Mouse (Mus musculus): ENCODE measurements around the gene Dthd1.

The Dthd1 gene

GRCm38 (mm10) chr5:62813402-62814071 lies at the start of gene Dthd1:
Gene Dthd1, plus strand, starts transcription at chr5:62813823.
- no peak for DNase-seq (ENCODE audit: low spot score)

GRCm38 (mm10) chr5:62764161-62764560 lies 49.5 kb upstream of the Dthd1 start:
- no peak for DNase-seq (ENCODE audit: low spot score)

- no peak for DNase-seq (ENCODE audit: low spot score)
Observed at GRCm38 (mm10) chr5:62765459-62765783, 48.2 kb upstream of the Dthd1 start.

- peak; percentile 74 for DNase-seq (ENCODE audit: low spot score)
Observed at GRCm38 (mm10) chr5:62765784-62766701, 47.6 kb upstream of the Dthd1 start, which contains the start of gene Arap2. Gene Arap2, minus strand, starts transcription at chr5:62766159.

DNA sequence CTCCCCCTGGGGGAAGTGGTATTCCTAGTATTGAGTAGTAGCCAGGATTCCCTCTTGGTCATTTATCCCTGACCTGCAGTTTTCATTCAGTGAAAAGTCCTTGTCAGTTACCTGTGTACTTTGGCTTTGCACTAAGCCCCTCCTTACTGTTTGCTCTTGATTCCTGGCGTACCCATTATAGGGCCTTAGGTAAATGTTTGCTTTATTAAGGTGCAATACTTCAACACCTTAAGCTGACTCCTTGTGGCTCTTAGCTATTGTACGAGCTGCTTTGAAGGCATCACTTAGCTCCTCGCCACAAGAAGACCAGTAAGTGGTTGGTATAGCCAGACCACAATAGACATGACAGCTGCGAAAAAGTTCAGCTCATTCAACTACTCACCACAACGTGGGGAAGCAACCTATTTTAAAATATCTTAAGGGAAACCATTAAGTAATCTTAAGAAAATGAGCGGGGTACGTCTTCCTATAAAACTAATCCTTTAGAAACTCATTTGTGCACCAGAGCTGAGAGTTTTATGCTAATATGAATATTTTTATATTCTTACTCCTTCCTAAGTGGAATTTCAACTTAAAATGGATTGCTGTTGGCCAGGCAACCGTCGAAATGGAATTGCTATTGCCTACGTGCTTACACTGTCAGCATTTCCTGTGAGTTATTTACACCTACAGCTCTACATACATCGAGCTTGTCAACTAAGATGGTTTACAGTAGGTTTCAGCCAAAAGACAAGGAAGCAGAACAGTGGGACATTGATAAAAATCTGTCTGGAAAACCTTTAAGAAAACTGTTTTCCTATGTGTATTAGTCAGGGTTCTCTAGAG lies 41.6 kb upstream of the Dthd1 start:
- DNase-seq (ENCODE audit: low spot score): peak; percentile 49

DNA sequence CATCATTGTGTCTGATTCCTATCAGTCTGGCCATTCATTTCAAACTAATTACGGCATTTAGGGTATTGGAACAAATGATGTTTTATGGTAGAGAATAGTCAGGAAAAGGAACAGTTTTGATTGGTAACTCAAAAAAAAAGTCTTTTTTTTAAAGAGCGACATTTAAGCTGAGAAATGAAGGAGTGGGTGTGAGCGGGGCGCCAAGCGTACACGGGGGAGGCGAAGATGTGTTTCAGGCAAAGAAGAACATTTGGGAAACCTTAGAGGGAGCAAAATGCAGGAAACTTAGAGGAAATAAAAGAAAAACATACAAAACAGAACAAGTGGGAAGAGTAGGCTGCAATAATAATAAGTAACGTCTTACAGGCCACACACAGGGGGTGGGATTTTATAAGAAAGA lies 35.8 kb upstream of the Dthd1 start:
- DNase-seq (ENCODE audit: low spot score): no peak

DNA sequence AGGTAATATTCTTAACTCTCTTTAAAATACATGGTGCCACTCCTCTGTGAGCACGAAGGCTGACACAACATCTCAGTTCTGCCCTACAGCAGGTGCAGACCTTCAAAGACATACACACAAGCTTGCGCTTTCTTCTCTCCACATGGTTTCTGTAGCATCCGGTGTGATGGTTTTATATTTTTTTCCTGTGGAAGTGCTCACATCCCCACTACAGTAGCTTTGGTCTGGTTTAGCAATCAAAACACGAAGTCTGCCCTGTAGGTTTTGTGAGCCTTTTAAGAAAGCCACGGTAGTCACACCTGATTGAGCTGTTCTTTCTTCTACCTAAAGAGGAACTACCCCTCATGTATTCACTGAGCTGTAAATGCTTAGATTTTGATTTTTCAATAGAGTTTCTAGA lies 34.9 kb upstream of the Dthd1 start:
- peak; percentile 37 for DNase-seq (ENCODE audit: low spot score)

DNA sequence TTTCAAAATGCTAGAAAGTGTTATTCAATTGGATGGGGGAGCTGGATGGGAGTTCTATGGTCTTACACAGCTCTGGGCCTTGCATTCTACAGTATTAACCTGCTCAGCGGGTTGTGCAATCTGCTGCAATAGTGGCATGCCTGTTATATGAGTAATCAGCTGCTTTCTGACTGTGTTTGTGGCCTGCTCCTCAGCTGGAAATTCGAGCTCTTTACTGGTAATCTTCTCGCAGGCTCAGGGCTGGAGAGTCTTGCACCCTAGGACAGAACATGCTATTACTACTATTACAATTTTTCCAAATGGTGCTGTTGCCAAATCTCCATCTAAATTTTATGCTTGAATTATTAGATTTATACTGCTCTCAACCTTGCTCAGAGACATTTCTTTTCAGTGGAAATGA lies 26.8 kb upstream of the Dthd1 start:
- DNase-seq (ENCODE audit: low spot score): no peak

- no peak for DNase-seq (ENCODE audit: low spot score)
Observed at GRCm38 (mm10) chr5:62790921-62791564, 22.6 kb upstream of the Dthd1 start.

DNA sequence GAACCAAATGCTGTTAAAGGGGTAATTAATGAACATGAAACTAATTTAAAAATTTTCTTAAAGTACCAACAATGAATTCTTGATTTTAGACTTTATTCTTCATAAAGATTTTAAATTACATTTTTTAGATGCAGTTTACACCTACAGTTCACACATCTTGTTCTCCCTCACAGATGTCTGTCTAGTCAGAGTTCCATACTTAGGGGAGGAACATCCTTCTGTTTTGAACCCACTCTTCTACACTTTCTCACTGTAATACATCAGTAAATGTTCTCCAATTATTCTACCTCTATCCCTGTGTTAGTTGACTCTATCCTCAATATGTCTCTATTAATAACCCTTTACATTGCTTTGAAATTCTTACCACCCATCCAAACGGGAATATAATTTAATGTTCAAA lies 20.8 kb upstream of the Dthd1 start:
- no peak for DNase-seq (ENCODE audit: low spot score)

- DNase-seq (ENCODE audit: low spot score): no peak
Observed at GRCm38 (mm10) chr5:62814072-62814414, 420 bp downstream of the Dthd1 start.

GRCm38 (mm10) chr5:62815741-62816140 lies 2.1 kb downstream of the Dthd1 start:
- peak; percentile 30 for DNase-seq (ENCODE audit: low spot score)

GRCm38 (mm10) chr5:62819567-62819966 lies 5.9 kb downstream of the Dthd1 start:
- DNase-seq (ENCODE audit: low spot score): no peak

- no peak for DNase-seq (ENCODE audit: low spot score)
Observed at GRCm38 (mm10) chr5:62820363-62821271, 7.0 kb downstream of the Dthd1 start.

DNA sequence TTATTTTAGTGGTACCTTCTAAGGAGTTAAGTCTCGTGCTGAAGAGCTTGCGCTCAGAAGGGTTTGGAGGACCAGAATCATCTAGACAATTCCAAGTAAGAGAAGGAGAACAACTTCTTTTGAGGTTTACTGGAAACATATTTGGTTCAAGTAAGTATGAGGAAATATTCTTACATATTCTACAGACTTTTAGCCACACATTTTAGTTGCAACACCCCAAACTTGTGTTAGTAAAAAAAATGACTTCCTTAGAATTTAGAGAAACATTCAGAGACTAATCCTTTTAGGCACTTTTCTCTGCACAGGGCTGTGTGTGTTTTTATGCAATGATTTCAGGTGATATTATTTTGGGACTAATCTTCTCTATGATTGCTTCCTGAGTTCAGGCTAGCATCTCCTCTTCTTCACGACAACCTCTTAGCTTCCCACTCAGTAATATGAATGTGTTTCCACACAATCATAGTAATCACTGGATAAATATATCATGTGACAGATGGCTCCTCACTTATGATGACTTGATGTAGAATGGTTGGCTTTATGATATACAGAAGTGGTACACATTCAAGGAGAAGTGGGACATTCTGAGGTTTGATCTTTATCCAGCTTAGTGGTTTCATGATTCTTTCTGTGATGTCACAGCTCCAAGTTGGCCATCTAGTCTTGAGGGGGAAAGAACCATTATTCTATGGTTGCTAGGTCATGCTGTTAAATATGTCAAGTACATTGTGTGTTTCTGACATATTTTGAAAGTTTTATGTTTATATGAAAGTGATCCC lies 29.5 kb downstream of the Dthd1 start:
- no peak for DNase-seq (ENCODE audit: low spot score)

- no peak for DNase-seq (ENCODE audit: low spot score)
Observed at GRCm38 (mm10) chr5:62846571-62847131, 33.0 kb downstream of the Dthd1 start.

GRCm38 (mm10) chr5:62851337-62851736 lies 37.7 kb downstream of the Dthd1 start:
- DNase-seq (ENCODE audit: low spot score): no peak

DNA sequence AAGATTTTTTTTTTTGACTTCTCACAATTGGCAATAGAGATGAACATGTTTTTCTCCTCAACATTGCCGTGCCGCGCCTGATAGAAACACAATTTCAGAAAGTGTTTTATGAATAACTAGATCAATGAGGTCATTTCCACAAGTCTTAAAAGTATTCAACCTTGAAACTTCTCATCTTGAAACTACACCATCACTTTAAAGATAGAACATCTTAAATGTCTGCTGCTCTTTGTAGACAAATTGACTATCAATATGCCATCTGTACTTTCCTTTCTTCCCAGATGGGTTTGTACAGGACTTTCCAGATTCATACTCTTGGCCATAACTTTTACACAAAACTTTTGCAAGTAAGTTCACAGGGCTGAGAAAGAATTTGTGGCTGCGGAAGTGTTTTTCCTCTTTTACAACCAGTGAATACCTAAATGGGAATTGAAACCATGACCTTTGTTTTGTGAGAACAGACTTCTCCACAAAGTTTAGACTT lies 40.8 kb downstream of the Dthd1 start:
- no peak for DNase-seq (ENCODE audit: low spot score)

DNA sequence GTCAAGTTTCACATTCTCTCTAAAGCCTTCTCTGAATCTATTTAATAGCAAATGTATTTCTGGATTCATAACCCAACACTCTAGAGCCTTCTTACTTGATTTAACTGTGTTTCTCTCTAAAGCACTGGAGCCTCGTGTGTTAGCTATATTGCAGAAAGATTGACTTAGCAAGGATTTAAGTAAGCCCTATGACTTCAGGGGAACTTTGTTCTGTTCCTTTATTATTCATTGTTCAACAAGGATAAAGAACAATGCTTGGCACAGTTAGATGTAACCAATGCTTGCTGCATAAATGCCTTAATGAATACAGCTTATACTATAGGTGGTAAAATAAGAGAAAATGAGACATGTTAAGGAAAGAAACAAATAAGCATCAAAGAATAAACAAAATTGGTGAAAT lies 43.9 kb downstream of the Dthd1 start:
- no peak for DNase-seq (ENCODE audit: low spot score)

- peak; percentile 50 for DNase-seq (ENCODE audit: low spot score)
Observed at GRCm38 (mm10) chr5:62858282-62858681, 44.7 kb downstream of the Dthd1 start.

All from lung, postnatal 25 days (tissue).